Mouse (Mus musculus) hindbrain, embryonic 15.5 days (tissue): ENCODE data around the gene Efcc1. TPM values are rescaled to one million over a fixed set of nuclear protein-coding genes. Genes with fewer than 3 reads are reported as not detected.
A peak's percentile ranks its signal among the peaks of the same experiment; 100 is the strongest.

Experiments used
- ATAC-seq: fragments of 200-750 bp; cut with Nextera tagmentation; 2 replicates; pipeline ENCODE4 v1.8.0; 2017; ENCODE audit warnings: low read depth, moderate number of reproducible peaks, moderate TSS enrichment; ENCODE audit not compliant: low FRiP score
- H3K27ac ChIP-seq: fragments of 300-500 bp; sonication (generic); replicated peaks from 2 replicates; pipeline ENCODE4 v1.5.1; 2015; ENCODE audit warnings: mild to moderate bottlenecking, inconsistent platforms
- H3K27me3 ChIP-seq: fragments of 300-500 bp; sonication (generic); 2 replicates; pipeline ENCODE4 v1.6.1; 2015; ENCODE audit warnings: control low read depth, inconsistent platforms
- H3K36me3 ChIP-seq: fragments of 300-500 bp; sonication (generic); 2 replicates; pipeline ENCODE4 v1.6.1; 2015; ENCODE audit warnings: control low read depth, inconsistent platforms
- H3K4me1 ChIP-seq: fragments of 300-500 bp; sonication (generic); replicated peaks from 2 replicates; pipeline ENCODE4 v1.6.1; 2015; ENCODE audit warnings: control low read depth, inconsistent platforms
- H3K4me2 ChIP-seq: fragments of 300-500 bp; sonication (generic); 2 replicates; pipeline ENCODE4 v1.6.1; 2015; ENCODE audit warnings: moderate library complexity, mild to moderate bottlenecking, inconsistent platforms
- H3K4me3 ChIP-seq: fragments of 300-500 bp; sonication (generic); 2 replicates; pipeline ENCODE4 v1.5.1; 2015; ENCODE audit warnings: mild to moderate bottlenecking, inconsistent platforms
- H3K9ac ChIP-seq: fragments of 300-500 bp; sonication (generic); 2 replicates; pipeline ENCODE4 v1.6.1; 2015; ENCODE audit warnings: inconsistent platforms
- H3K9me3 ChIP-seq: fragments of 300-500 bp; sonication (generic); 2 replicates; pipeline ENCODE4 v1.6.1; 2016; ENCODE audit warnings: control low read depth, inconsistent platforms
- WGBS: fragments of 180-500 bp; shearing (Covaris S2); methylation state at CpG from one replicate; pipeline ENCODE4 v1.1.7; 2015; 5-methylcytosine and 5-hydroxymethylcytosine counted together
- polyA plus RNA-seq: library from polyadenylated mRNA; unstranded; fragments of >200 nt; fragmentation: Nextera tagmentation; extraction: Ambion mirVana; gene quantifications from 2 replicates; pipeline ENCODE4 v1.2.1, GENCODE M21; 2015

The Efcc1 gene
- polyA plus RNA-seq, 1 experiment from 2014 or later = 7.0 TPM

GRCm38 (mm10) chr6:87732151-87733011 lies 1.7 kb downstream of the Efcc1 start:
- Histone ChIP-seq H3K27me3 (peaks cover 17% of the 10 kb centered on the region; the same call in 1 of the 2 replicates), H3K27ac (no peak overlapping the region), H3K9ac (peak overlapping the region; percentile 38), H3K36me3 (no peaks in the 10 kb centered on the region), H3K4me1 (peaks cover 34% of the 10 kb centered on the region), H3K9me3 (no peaks in the 10 kb centered on the region), H3K4me2 (peak overlapping the region; percentile 96), H3K4me3 (peak overlapping the region; percentile 60)
- peak; percentile 40; the same call in 1 of the 2 replicates for ATAC-seq
- under 1% methylated on average over 51 of the region's 53 CpGs for WGBS

GRCm38 (mm10) chr6:87733131-87733930 lies 2.7 kb downstream of the Efcc1 start:
- no peak overlapping the region for H3K9ac ChIP-seq
- peak overlapping the region; percentile 60 for H3K4me3 ChIP-seq
- H3K27me3 ChIP-seq = peaks cover 17% of the 10 kb centered on the region; the same call in 1 of the 2 replicates
- peak overlapping the region; percentile 96 for H3K4me2 ChIP-seq
- no peaks in the 10 kb centered on the region for H3K9me3 ChIP-seq
- H3K4me1 ChIP-seq = peaks cover 38% of the 10 kb centered on the region
- ATAC-seq = no peak
- 0 out of 2 replicates have a peak overlapping the region, but pooled peaks have one; percentile 2 for H3K27ac ChIP-seq
- WGBS = 23% methylated on average over 14 of the region's 14 CpGs
- H3K36me3 ChIP-seq = no peaks in the 10 kb centered on the region

- ATAC-seq = no peak
- Histone ChIP-seq H3K27ac (0 out of 2 replicates have a peak overlapping the region, but pooled peaks have one; percentile 2), H3K4me1 (peaks cover 40% of the 10 kb centered on the region), H3K36me3 (no peaks in the 10 kb centered on the region), H3K9me3 (no peaks in the 10 kb centered on the region), H3K4me3 (no peak overlapping the region), H3K4me2 (no peak overlapping the region), H3K9ac (no peak overlapping the region), H3K27me3 (peaks cover 17% of the 10 kb centered on the region; the same call in 1 of the 2 replicates)
- 66% methylated on average over 5 of the region's 5 CpGs for WGBS
Observed at GRCm38 (mm10) chr6:87734136-87734535, 3.5 kb downstream of the Efcc1 start.

GRCm38 (mm10) chr6:87736923-87737322 lies 6.3 kb downstream of the Efcc1 start:
- Histone ChIP-seq H3K27me3 (peaks cover 17% of the 10 kb centered on the region; the same call in 1 of the 2 replicates), H3K4me2 (no peak overlapping the region), H3K36me3 (no peaks in the 10 kb centered on the region), H3K4me3 (no peak overlapping the region), H3K9ac (no peak overlapping the region), H3K27ac (no peak overlapping the region), H3K9me3 (no peaks in the 10 kb centered on the region), H3K4me1 (peaks cover 27% of the 10 kb centered on the region)
- no peak for ATAC-seq
- 78% methylated on average over 4 of the region's 4 CpGs for WGBS

- H3K9ac ChIP-seq = no peak overlapping the region
Observed at GRCm38 (mm10) chr6:87737921-87738626, 7.4 kb downstream of the Efcc1 start.

GRCm38 (mm10) chr6:87739898-87740297 lies 9.2 kb downstream of the Efcc1 start:
- Histone ChIP-seq H3K4me3 (no peak overlapping the region), H3K4me2 (no peak overlapping the region), H3K27ac (no peak overlapping the region), H3K27me3 (peaks cover 7% of the 10 kb centered on the region; the same call in 1 of the 2 replicates), H3K9me3 (no peaks in the 10 kb centered on the region), H3K9ac (no peak overlapping the region), H3K4me1 (peaks cover 6% of the 10 kb centered on the region; the same call in 1 of the 2 replicates), H3K36me3 (no peaks in the 10 kb centered on the region)
- WGBS = 65% methylated on average over 6 of the region's 6 CpGs
- ATAC-seq = no peak

More at GRCm38 (mm10) chr6:87737921-87738626, 7.4 kb downstream of the Efcc1 start:
- Histone ChIP-seq H3K9me3 (no peaks in the 10 kb centered on the region), H3K36me3 (no peaks in the 10 kb centered on the region), H3K27ac (no peak overlapping the region), H3K4me3 (no peak overlapping the region), H3K4me2 (no peak overlapping the region), H3K27me3 (peaks cover 17% of the 10 kb centered on the region; the same call in 1 of the 2 replicates), H3K4me1 (peaks cover 16% of the 10 kb centered on the region)
- WGBS = 32% methylated on average over 4 of the region's 4 CpGs
- ATAC-seq = peak; percentile 29; the same call in 1 of the 2 replicates

GRCm38 (mm10) chr6:87740496-87740895 lies 9.8 kb downstream of the Efcc1 start:
- Histone ChIP-seq H3K9ac (no peak overlapping the region), H3K27me3 (peaks cover 1% of the 10 kb centered on the region; the same call in 1 of the 2 replicates), H3K4me1 (peaks cover 6% of the 10 kb centered on the region; the same call in 1 of the 2 replicates), H3K4me2 (no peak overlapping the region), H3K4me3 (no peak overlapping the region), H3K9me3 (no peaks in the 10 kb centered on the region), H3K27ac (no peak overlapping the region), H3K36me3 (no peaks in the 10 kb centered on the region)
- ATAC-seq = no peak

- 94% methylated on average over 8 of the region's 8 CpGs for WGBS
- no peak overlapping the region for H3K9ac ChIP-seq
- H3K9me3 ChIP-seq = no peaks in the 10 kb centered on the region
- no peak for ATAC-seq
- no peaks in the 10 kb centered on the region for H3K36me3 ChIP-seq
- H3K27ac ChIP-seq = no peak overlapping the region
- peaks cover 6% of the 10 kb centered on the region; the same call in 1 of the 2 replicates for H3K4me1 ChIP-seq
- no peaks in the 10 kb centered on the region for H3K27me3 ChIP-seq
- H3K4me3 ChIP-seq = no peak overlapping the region
- H3K4me2 ChIP-seq = no peak overlapping the region
Observed at GRCm38 (mm10) chr6:87741978-87742377, 11.3 kb downstream of the Efcc1 start.

- no peak overlapping the region for H3K27ac ChIP-seq
- no peaks in the 10 kb centered on the region for H3K9me3 ChIP-seq
- H3K36me3 ChIP-seq = no peaks in the 10 kb centered on the region
- 81% methylated on average over 5 of the region's 5 CpGs for whole genome bisulfite sequencing
- H3K9ac ChIP-seq = no peak overlapping the region
- peaks cover 6% of the 10 kb centered on the region; the same call in 1 of the 2 replicates for H3K4me1 ChIP-seq
- H3K4me2 ChIP-seq = no peak overlapping the region
- no peak for ATAC-seq
- H3K4me3 ChIP-seq = no peak overlapping the region
- H3K27me3 ChIP-seq = no peaks in the 10 kb centered on the region
Observed at GRCm38 (mm10) chr6:87742804-87743203, 12.1 kb downstream of the Efcc1 start.

- Histone ChIP-seq H3K4me1 (peaks cover 2% of the 10 kb centered on the region; the same call in 1 of the 2 replicates), H3K4me3 (no peak overlapping the region), H3K9me3 (no peaks in the 10 kb centered on the region), H3K9ac (no peak overlapping the region), H3K4me2 (no peak overlapping the region), H3K27ac (no peak overlapping the region), H3K27me3 (no peaks in the 10 kb centered on the region), H3K36me3 (no peaks in the 10 kb centered on the region)
- ATAC-seq = no peak
- 71% methylated on average over 5 of the region's 5 CpGs for WGBS
Observed at GRCm38 (mm10) chr6:87743281-87743680, 12.6 kb downstream of the Efcc1 start.

GRCm38 (mm10) chr6:87744632-87745031 lies 14.0 kb downstream of the Efcc1 start:
- Histone ChIP-seq H3K36me3 (no peaks in the 10 kb centered on the region), H3K4me2 (no peak overlapping the region), H3K9ac (no peak overlapping the region), H3K4me3 (no peak overlapping the region), H3K27ac (no peak overlapping the region), H3K27me3 (no peaks in the 10 kb centered on the region), H3K4me1 (no peaks in the 10 kb centered on the region), H3K9me3 (no peaks in the 10 kb centered on the region)
- no peak for ATAC-seq
- WGBS = 96% methylated on average over 3 of the region's 3 CpGs
